Mouse (Mus musculus): ENCODE data around the gene Hilpda.

DNA sequence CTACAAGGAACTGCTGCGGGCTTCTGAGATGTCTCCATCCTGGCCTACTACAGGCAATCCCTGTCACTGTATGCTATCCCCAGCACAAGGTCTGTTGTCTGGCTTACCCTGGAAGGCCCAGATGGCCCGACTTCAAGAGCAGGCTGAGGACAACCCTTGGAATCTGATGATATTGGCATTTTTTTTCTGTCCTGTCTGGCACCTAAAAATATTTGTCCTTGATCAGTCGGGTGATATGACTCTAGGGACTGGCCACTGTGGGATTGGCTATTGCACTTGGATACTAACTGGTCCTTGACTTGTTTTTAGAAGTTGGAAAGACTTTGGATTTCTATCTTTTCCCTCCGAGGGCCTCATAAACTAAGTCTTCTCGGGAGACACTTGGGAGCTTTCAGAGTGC lies 10.5 kb upstream of the Hilpda start:
- no peak for TF ChIP-seq CHD2 (IDR thresholded peaks at IDR 0.05; ENCODE audit: low read depth, low read length)
- TF ChIP-seq ZNF384 (IDR thresholded peaks at IDR 0.05; ENCODE audit: low read depth, low read length), result no peak
- no peak for TF ChIP-seq MAFK (IDR thresholded peaks at IDR 0.05; ENCODE audit: insufficient read depth, low read depth, low read length)
